Mouse (Mus musculus): ENCODE data around the gene Hsdl2. TPM values are rescaled to one million over a fixed set of nuclear protein-coding genes. Genes with fewer than 3 reads are reported as not detected.

The Hsdl2 gene
- 0.35 and 0.37 TPM in 2 replicates for polyA plus RNA-seq (2012)

DNA sequence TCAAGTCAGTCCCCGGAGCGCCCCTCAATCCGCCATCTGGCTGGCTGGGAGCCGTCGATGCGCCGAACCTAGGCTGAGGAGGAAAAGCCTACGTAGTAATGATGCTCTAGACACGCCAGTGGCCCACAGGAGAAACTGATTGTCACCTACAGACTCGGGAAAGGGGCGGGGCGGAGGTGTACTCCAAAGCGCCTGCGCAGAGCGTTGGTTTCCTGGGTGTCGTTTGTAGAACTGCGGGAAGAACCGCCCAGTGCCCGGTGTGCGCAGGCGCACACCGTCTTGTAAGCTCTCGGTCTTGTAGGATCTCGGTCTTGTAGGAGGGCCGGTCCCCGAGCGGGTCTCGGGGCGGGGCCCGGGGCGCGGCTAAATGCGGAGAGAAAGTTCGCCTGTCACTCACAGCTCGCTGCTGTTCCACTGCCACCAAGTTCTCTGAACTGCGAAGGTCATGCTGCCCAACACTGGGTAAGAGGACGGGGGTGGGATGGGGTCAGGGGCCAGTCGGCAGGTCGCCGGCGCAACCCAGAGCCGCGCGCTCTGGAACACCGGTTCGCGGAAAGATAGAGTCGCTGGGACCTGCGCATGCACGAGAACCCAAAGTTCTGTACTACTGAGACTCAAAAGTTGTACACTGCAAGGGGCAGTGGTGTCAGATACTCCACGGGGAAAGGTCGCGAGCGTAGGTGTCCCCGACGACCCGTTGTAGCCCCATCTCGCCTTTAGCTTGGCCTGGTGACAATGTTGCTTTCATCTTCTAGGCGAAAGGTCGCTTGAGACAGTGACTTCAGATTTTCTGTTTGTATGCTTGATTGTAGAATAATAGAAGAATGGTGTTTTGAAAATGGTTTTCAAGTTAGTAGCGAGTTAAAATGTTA is at the start of gene Hsdl2:
TSS of gene Hsdl2 (plus strand) at position 250 of the 872 bp plus-strand sequence.
- TF ChIP-seq TAL1 (IDR thresholded peaks at IDR 0.05; ENCODE audit: low read length) (no peak), GATA1 (IDR thresholded peaks at IDR 0.05; ENCODE audit: low read length) (no peak)
- H3K4me1 ChIP-seq (ENCODE audit: control insufficient read depth): peaks cover 30% of the 10 kb centered on the region
- H3K27me3 ChIP-seq (ENCODE audit: control insufficient read depth): no peaks in the 10 kb centered on the region
- peak within 1 kb of the TSS; percentile 94 for H3K4me3 ChIP-seq (replicated peaks)
- no peaks in the 10 kb centered on the region for H3K9me3 ChIP-seq (ENCODE audit: control insufficient read depth, low read length)
- no peaks in the 10 kb centered on the region for H3K36me3 ChIP-seq (ENCODE audit: control insufficient read depth)

GRCm38 (mm10) chr4:59533268-59533667 is 48.1 kb upstream of the Hsdl2 start:
- TF ChIP-seq TAL1 (IDR thresholded peaks at IDR 0.05; ENCODE audit: low read length): peak; percentile 89
- peak; percentile 97 for TF ChIP-seq GATA1 (IDR thresholded peaks at IDR 0.05; ENCODE audit: low read length)
- Histone ChIP-seq H3K4me1 (ENCODE audit: control insufficient read depth) (peaks cover 95% of the 10 kb centered on the region), H3K4me3 (replicated peaks) (peak overlapping the region; percentile 54), H3K36me3 (ENCODE audit: control insufficient read depth) (peaks cover 58% of the 10 kb centered on the region), H3K9me3 (ENCODE audit: control insufficient read depth, low read length) (no peaks in the 10 kb centered on the region), H3K27me3 (ENCODE audit: control insufficient read depth) (no peaks in the 10 kb centered on the region)

DNA sequence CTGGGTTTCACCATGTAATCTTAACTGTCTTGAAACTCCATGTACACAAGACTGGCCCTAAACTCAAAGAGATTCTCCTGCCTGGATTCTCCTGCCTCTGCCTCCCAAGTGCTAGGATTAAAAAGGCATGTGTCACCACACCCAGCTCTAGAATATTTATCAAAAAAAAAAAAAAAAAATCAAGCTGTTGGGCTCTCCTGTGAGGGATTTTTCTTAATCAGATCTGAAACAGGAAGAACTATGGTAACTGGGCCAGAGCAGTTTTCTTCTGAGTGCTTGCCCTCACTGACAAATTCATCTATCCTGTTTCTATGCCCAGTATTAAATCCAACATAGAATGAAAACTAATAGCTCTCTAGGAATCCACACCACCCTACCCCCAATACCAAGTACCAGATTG is 45.7 kb upstream of the Hsdl2 start:
- Histone ChIP-seq H3K4me3 (replicated peaks) (no peak overlapping the region), H3K27me3 (ENCODE audit: control insufficient read depth) (no peaks in the 10 kb centered on the region), H3K36me3 (ENCODE audit: control insufficient read depth) (peaks cover 63% of the 10 kb centered on the region), H3K4me1 (ENCODE audit: control insufficient read depth) (peaks cover 92% of the 10 kb centered on the region), H3K9me3 (ENCODE audit: control insufficient read depth, low read length) (no peaks in the 10 kb centered on the region)
- no peak for TF ChIP-seq TAL1 (IDR thresholded peaks at IDR 0.05; ENCODE audit: low read length)

GRCm38 (mm10) chr4:59536281-59536680 is 45.1 kb upstream of the Hsdl2 start:
- Histone ChIP-seq H3K36me3 (ENCODE audit: control insufficient read depth) (peaks cover 61% of the 10 kb centered on the region), H3K9me3 (ENCODE audit: control insufficient read depth, low read length) (no peaks in the 10 kb centered on the region), H3K4me3 (replicated peaks) (no peak overlapping the region), H3K27me3 (ENCODE audit: control insufficient read depth) (no peaks in the 10 kb centered on the region), H3K4me1 (ENCODE audit: control insufficient read depth) (peaks cover 89% of the 10 kb centered on the region)
- TF ChIP-seq TAL1 (IDR thresholded peaks at IDR 0.05; ENCODE audit: low read length): no peak
- TF ChIP-seq GATA1 (IDR thresholded peaks at IDR 0.05; ENCODE audit: low read length): no peak

DNA sequence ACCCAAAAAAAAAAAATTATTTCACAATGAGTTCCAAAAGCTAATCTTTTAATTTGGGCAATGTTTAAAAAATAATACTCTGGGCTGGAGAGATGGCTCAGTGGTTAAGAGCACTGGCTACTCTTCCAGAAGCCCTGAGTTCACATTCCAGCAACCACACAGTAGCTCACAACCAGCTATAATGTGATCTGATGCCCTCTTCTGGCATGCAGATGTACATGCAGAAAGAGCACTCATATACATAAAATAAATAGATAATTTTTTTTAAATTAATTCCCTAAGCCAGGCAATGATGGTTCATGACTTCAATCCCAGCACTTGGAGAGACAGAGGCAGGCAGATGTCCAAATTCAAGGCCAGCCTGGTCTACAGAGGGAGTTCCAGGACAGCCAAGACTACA is 38.4 kb upstream of the Hsdl2 start:
- no peaks in the 10 kb centered on the region for H3K27me3 ChIP-seq (ENCODE audit: control insufficient read depth)
- H3K4me1 ChIP-seq (ENCODE audit: control insufficient read depth): peaks cover 69% of the 10 kb centered on the region
- peaks cover 56% of the 10 kb centered on the region for H3K36me3 ChIP-seq (ENCODE audit: control insufficient read depth)
- no peaks in the 10 kb centered on the region for H3K9me3 ChIP-seq (ENCODE audit: control insufficient read depth, low read length)
- H3K4me3 ChIP-seq (replicated peaks): no peak overlapping the region
- no peak for TF ChIP-seq TAL1 (IDR thresholded peaks at IDR 0.05; ENCODE audit: low read length)
- TF ChIP-seq GATA1 (IDR thresholded peaks at IDR 0.05; ENCODE audit: low read length): no peak

GRCm38 (mm10) chr4:59544654-59545053 is 36.7 kb upstream of the Hsdl2 start:
- H3K4me3 ChIP-seq (replicated peaks): no peak overlapping the region
- TF ChIP-seq GATA1 (IDR thresholded peaks at IDR 0.05; ENCODE audit: low read length): no peak
- TF ChIP-seq TAL1 (IDR thresholded peaks at IDR 0.05; ENCODE audit: low read length): no peak

GRCm38 (mm10) chr4:59546285-59547071 is 34.9 kb upstream of the Hsdl2 start:
- no peaks in the 10 kb centered on the region for H3K27me3 ChIP-seq (ENCODE audit: control insufficient read depth)
- H3K36me3 ChIP-seq (ENCODE audit: control insufficient read depth): peaks cover 29% of the 10 kb centered on the region
- TF ChIP-seq GATA1 (IDR thresholded peaks at IDR 0.05; ENCODE audit: low read length) (no peak), TAL1 (IDR thresholded peaks at IDR 0.05; ENCODE audit: low read length) (no peak)
- H3K9me3 ChIP-seq (ENCODE audit: control insufficient read depth, low read length): no peaks in the 10 kb centered on the region
- H3K4me3 ChIP-seq (replicated peaks): peak overlapping the region; percentile 99
- H3K4me1 ChIP-seq (ENCODE audit: control insufficient read depth): peaks cover 57% of the 10 kb centered on the region

More at GRCm38 (mm10) chr4:59544654-59545053, 36.7 kb upstream of the Hsdl2 start:
- H3K36me3 ChIP-seq (ENCODE audit: control insufficient read depth): peaks cover 42% of the 10 kb centered on the region
- H3K27me3 ChIP-seq (ENCODE audit: control insufficient read depth): no peaks in the 10 kb centered on the region
- no peaks in the 10 kb centered on the region for H3K9me3 ChIP-seq (ENCODE audit: control insufficient read depth, low read length)
- H3K4me1 ChIP-seq (ENCODE audit: control insufficient read depth): peaks cover 56% of the 10 kb centered on the region

- no peaks in the 10 kb centered on the region for H3K27me3 ChIP-seq (ENCODE audit: control insufficient read depth)
- TF ChIP-seq TAL1 (IDR thresholded peaks at IDR 0.05; ENCODE audit: low read length) (no peak), GATA1 (IDR thresholded peaks at IDR 0.05; ENCODE audit: low read length) (peak; percentile 77)
- peaks cover 23% of the 10 kb centered on the region for H3K36me3 ChIP-seq (ENCODE audit: control insufficient read depth)
- peak overlapping the region; percentile 99 for H3K4me3 ChIP-seq (replicated peaks)
- no peaks in the 10 kb centered on the region for H3K9me3 ChIP-seq (ENCODE audit: control insufficient read depth, low read length)
- H3K4me1 ChIP-seq (ENCODE audit: control insufficient read depth): peaks cover 59% of the 10 kb centered on the region
Observed at GRCm38 (mm10) chr4:59547136-59547889, 34.0 kb upstream of the Hsdl2 start.

All from erythroblast, embryonic 14.5 days (primary cell).